Mouse (Mus musculus) adrenal gland (tissue): Measurements from ENCODE around the gene Oxa1l.

ENCODE experiments used
- intact Hi-C: fragments of 180-260 bp; cut with DNase I; formaldehyde crosslinking; loops from one replicate; pipeline ENCODE4 v1.15.1; 2025

Oxa1l gene

GRCm38 (mm10) chr14:54408336-54409056 is 47.9 kb downstream of the Oxa1l start:
- intact Hi-C loops: no loop called here

GRCm38 (mm10) chr14:54409057-54409645 is 48.5 kb downstream of the Oxa1l start:
- intact Hi-C loops: no loop called here

GRCm38 (mm10) chr14:54409980-54410810 is 49.6 kb downstream of the Oxa1l start:
- intact Hi-C loops: loop anchor here (5.0 kb wide), 3 partner anchors 33 to 183 kb away; no protein-coding TSS in a partner anchor

- intact Hi-C loops: loop anchor here (5.0 kb wide), 3 partner anchors 35 to 185 kb away; no protein-coding TSS in a partner anchor
Measured at GRCm38 (mm10) chr14:54412000-54412576, 51.5 kb downstream of the Oxa1l start.

- intact Hi-C loops: loop anchor here (5.0 kb wide), 3 partner anchors 35 to 185 kb away; no protein-coding TSS in a partner anchor
Measured at GRCm38 (mm10) chr14:54412629-54413170, 52.1 kb downstream of the Oxa1l start.

GRCm38 (mm10) chr14:54413877-54414700 is 53.5 kb downstream of the Oxa1l start:
- intact Hi-C loops: loop anchor here (5.0 kb wide), 3 partner anchors 33 to 187 kb away; no protein-coding TSS in a partner anchor

- intact Hi-C loops: no loop called here
Measured at GRCm38 (mm10) chr14:54415241-54416020, 54.8 kb downstream of the Oxa1l start.

GRCm38 (mm10) chr14:54416229-54416775 is 55.7 kb downstream of the Oxa1l start:
- intact Hi-C loops: no loop called here

- intact Hi-C loops: no loop called here
Measured at GRCm38 (mm10) chr14:54416830-54417229, 56.2 kb downstream of the Oxa1l start.

- intact Hi-C loops: no loop called here
Measured at GRCm38 (mm10) chr14:54417623-54418081, 57.0 kb downstream of the Oxa1l start, which contains the start of gene Slc7a7. TSS of gene Slc7a7 (minus strand) at chr14:54417780.
